Mouse (Mus musculus) thymus, postnatal 25 days (tissue): ENCODE measurements around the gene Ccnb1.
"Not testable (repeated sequence)": the region's sequence is repeated elsewhere in the genome, so short reads cannot be mapped to it uniquely, and the experiment has no call there.

Source experiments
- DNase-seq: peaks from one replicate; pipeline ENCODE4 v3.0.0; 2022

Gene Ccnb1

GRCm38 (mm10) chr13:100755329-100755728 is 31.0 kb downstream of the Ccnb1 start:
- DNase-seq: no peak

DNA sequence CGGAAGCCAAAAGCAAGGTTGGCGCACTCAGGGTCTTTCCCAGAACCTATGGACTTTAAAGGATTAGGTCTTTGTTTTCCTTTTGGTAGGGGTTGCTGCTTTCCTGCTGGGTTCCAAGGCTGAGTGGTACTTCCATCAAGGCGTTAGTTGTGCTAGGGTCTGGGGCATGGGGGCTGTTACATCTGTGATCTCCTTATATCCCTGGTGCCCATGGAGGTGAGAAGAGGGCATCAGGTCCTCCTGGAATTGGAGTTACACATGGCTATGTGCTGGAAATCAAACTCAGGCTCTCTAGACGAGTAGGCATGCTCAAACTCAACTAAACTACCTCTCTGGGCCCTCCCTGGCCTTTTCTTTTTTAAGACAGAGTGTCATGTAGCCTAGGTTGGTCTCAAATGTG is 32.2 kb downstream of the Ccnb1 start:
- no peak for DNase-seq

GRCm38 (mm10) chr13:100753011-100753410 is 33.4 kb downstream of the Ccnb1 start:
- no peak for DNase-seq

GRCm38 (mm10) chr13:100752529-100752928 is 33.8 kb downstream of the Ccnb1 start:
- DNase-seq: no peak

DNA sequence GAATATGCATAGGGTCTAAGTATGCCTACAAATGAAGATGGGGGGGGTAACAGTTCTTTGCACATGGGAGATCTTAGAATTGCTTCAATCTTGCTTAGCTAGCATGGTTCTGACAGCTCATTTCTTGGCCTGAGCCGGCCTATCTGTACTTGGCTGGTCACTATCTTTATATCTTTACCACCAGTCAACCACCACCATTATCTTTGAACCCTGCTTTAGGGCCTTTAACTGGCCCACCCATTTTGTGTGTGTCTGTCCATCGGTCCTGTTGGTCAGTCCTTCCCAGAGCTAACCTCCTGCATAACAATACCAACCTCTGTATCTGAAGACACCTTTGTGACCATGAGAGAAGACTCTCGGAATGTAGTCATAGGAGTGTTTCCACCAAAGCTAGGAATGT is 35.0 kb downstream of the Ccnb1 start:
- DNase-seq: no peak

- DNase-seq: no peak
Measured at GRCm38 (mm10) chr13:100750799-100751198, 35.6 kb downstream of the Ccnb1 start.

DNA sequence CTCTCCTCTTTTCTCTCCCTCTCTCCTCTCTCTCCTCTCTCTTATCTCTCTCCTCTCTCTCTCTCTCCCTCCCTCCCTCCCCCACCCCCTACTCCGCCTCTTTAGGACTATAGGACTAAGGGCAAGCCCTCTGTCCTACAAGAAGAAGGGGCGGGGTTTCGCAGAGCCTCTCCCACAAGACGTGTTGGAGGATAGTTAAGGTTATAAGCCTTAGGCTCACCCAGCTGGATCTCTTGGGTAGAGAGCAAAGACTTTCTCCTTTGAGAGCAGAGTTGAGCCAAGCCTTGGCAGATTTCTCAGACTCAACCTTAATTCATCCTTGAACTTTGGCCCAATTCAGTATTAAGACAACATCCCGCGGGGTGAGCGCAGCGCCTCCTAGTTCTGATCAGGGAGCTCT is 37.7 kb downstream of the Ccnb1 start:
- no peak for DNase-seq

DNA sequence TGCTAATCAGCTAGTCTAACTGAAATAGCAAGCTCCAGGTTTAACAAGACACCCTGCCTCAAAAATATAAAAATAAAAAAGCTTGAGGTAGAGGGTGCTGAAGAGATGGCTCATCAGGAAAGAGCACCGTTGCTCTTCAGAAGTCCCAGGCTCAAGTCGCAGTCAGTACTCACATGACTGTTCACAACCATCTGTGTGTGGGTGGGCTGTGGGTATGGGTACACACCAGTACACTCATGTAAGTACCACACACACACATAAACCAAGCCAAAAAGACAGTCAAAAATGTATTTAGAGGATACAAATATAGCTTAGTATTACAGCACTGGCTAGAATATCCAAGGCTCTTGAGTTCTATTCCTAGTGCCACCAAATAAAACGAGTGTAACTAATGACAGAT is 40.3 kb downstream of the Ccnb1 start:
- no peak for DNase-seq

DNA sequence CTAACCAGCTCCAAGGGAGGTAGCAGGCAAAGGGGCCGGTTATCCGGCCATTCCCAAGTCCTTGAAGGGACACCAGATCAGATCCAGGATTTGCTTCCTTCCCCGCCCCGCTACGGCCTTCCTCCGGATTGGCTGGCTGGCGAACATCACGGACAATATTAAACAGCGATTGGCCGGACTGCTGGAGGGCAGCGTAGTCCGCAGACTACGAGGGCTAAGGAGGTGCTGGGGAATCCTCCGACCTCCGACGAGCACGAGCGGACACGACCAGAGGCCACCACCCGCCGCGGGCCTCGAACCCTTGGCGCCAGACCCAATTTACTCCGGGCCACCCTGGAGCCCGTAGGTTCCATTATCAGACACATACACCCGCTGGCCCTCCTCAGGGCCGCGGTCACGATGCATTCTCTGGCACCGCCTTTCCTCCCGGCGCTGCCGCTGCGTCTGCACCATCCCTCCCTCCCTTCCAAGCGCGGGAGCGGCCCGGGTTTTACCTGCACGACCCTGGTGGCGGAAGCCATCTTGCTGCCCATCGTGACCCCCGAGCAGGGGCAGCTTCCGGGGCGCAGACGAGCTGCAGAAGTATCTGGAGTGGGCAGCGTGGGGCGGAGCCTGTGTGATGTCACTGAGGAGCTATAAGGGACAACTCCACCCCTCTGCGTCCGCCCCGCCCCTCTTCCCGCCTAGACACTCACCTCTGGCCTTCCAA is 42.2 kb downstream of the Ccnb1 start, which contains the start of gene Mrps36:
TSS of gene Mrps36 (minus strand) at position 624 of the 709 bp plus-strand sequence.
- DNase-seq: peak; percentile 94

- DNase-seq: no peak
Measured at GRCm38 (mm10) chr13:100743346-100744035, 42.9 kb downstream of the Ccnb1 start.

DNA sequence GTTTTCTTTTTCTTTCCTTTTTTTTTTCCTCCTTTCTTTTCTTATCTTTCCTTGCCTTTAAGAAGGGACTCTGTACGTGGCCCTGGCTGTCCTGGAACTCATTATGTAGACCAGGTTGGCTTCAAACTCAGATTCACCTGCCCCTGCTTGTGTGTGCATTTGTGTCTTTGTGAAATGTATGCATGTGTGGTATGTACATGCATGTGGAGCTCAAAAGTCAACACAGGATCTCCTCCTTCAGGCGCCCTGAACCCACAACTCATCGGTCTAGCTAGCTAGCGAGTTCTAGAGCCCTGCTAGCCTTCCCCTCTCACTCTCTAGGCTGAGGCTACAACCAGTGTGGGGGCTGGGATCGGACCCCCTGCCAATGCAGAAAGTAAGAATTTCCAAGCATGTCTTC is 43.5 kb downstream of the Ccnb1 start:
- no peak for DNase-seq

GRCm38 (mm10) chr13:100732756-100733155 is 53.6 kb downstream of the Ccnb1 start:
- DNase-seq: no peak

GRCm38 (mm10) chr13:100731462-100732046 is 54.8 kb downstream of the Ccnb1 start:
- not testable (repeated sequence) for DNase-seq

- DNase-seq: peak; percentile 89
Measured at GRCm38 (mm10) chr13:100730861-100731176, 55.6 kb downstream of the Ccnb1 start, which contains the start of gene Cdk7. Gene Cdk7, minus strand, starts transcription at chr13:100730939.

- DNase-seq: peak; percentile 18
Measured at GRCm38 (mm10) chr13:100730153-100730860, 56.1 kb downstream of the Ccnb1 start.
